Mouse (Mus musculus): ENCODE measurements around the gene Mrps12. TPM values are rescaled to one million over a fixed set of nuclear protein-coding genes. Genes with fewer than 3 reads are reported as not detected.

Gene Mrps12
- polyA plus RNA-seq, 1 experiment from 2014 or later: 144 TPM

GRCm38 (mm10) chr7:28774164-28774563 is 32.5 kb upstream of the Mrps12 start:
- H3K4me3 ChIP-seq (replicated peaks): no peak overlapping the region
- H3K27ac ChIP-seq: no peak overlapping the region; the same call in 1 of the 2 replicates
- WGBS: 66% methylated on average over 12 of the region's 12 CpGs
- no peak overlapping the region for H3K4me2 ChIP-seq
- H3K36me3 ChIP-seq: 0 out of 2 replicates have a peak, but pooled peaks cover 4% of the 10 kb centered on the region
- ATAC-seq (replicated peaks; ENCODE audit: low FRiP score): no peak
- peaks cover 13% of the 10 kb centered on the region; the same call in 1 of the 2 replicates for H3K4me1 ChIP-seq
- no peaks in the 10 kb centered on the region for H3K27me3 ChIP-seq
- H3K9ac ChIP-seq: no peak overlapping the region
- H3K9me3 ChIP-seq (replicated peaks): no peaks in the 10 kb centered on the region

- H3K27ac ChIP-seq: no peak overlapping the region
- no peak overlapping the region for H3K4me3 ChIP-seq (replicated peaks)
- no peak overlapping the region for H3K9ac ChIP-seq
- 43% methylated on average over 3 of the region's 3 CpGs for WGBS
- no peak for ATAC-seq (replicated peaks; ENCODE audit: low FRiP score)
- no peaks in the 10 kb centered on the region for H3K9me3 ChIP-seq (replicated peaks)
- no peaks in the 10 kb centered on the region for H3K27me3 ChIP-seq
- 0 out of 2 replicates have a peak, but pooled peaks cover 4% of the 10 kb centered on the region for H3K36me3 ChIP-seq
- H3K4me1 ChIP-seq: peaks cover 13% of the 10 kb centered on the region; the same call in 1 of the 2 replicates
- H3K4me2 ChIP-seq: no peak overlapping the region
Observed at GRCm38 (mm10) chr7:28773163-28773562, 31.5 kb upstream of the Mrps12 start.

DNA sequence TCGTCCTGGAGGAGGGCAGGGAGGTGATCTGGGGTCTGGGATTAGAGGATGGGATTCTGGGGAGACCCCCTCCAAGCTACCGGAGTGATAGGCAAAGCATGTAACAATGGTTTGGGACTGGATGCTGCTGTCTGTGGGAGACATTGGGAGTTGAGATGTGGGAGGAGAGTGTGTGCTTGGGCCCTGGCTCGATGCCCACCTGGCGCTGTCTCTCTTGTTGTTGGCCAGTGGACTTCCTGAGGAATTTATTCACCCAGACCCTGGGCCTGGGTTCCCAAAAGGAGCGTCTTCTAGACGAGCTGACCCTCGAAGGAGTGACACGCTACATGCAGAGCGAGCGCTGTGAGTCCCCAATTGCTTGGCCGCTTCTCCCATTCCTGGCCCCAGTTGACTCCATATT is 30.2 kb upstream of the Mrps12 start:
- Histone ChIP-seq H3K4me2 (no peak overlapping the region), H3K27ac (no peak overlapping the region), H3K9ac (no peak overlapping the region), H3K27me3 (no peaks in the 10 kb centered on the region), H3K9me3 (replicated peaks) (no peaks in the 10 kb centered on the region), H3K4me3 (replicated peaks) (no peak overlapping the region), H3K4me1 (peaks cover 25% of the 10 kb centered on the region), H3K36me3 (no peaks in the 10 kb centered on the region)
- ATAC-seq (replicated peaks; ENCODE audit: low FRiP score): no peak
- WGBS: 88% methylated on average over 11 of the region's 11 CpGs

DNA sequence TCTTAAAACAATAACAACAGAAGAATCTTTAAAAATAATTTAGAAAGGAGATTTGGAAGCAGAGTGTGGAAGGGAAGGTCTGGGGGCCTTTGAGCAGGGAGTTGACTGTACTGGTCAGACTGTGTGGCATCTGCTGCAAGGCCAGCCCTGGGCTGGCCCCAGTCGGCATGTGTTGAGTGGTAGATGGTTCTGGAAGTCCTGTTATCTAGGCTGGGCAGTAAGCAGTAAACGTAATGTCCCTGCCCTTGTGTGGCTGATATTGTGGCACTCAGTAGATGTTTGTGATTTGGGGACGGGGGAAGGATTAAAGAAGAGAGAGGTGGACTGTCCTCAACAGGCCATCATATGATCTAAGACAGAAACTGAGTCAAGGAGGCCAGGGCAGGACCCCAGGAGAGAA is 28.7 kb upstream of the Mrps12 start:
- 81% methylated on average over 3 of the region's 3 CpGs for WGBS
- ATAC-seq (replicated peaks; ENCODE audit: low FRiP score): no peak
- no peak overlapping the region for H3K9ac ChIP-seq
- no peaks in the 10 kb centered on the region for H3K9me3 ChIP-seq (replicated peaks)
- no peaks in the 10 kb centered on the region for H3K36me3 ChIP-seq
- no peak overlapping the region for H3K4me2 ChIP-seq
- H3K27ac ChIP-seq: no peak overlapping the region
- no peak overlapping the region for H3K4me3 ChIP-seq (replicated peaks)
- H3K4me1 ChIP-seq: peaks cover 23% of the 10 kb centered on the region
- H3K27me3 ChIP-seq: no peaks in the 10 kb centered on the region

DNA sequence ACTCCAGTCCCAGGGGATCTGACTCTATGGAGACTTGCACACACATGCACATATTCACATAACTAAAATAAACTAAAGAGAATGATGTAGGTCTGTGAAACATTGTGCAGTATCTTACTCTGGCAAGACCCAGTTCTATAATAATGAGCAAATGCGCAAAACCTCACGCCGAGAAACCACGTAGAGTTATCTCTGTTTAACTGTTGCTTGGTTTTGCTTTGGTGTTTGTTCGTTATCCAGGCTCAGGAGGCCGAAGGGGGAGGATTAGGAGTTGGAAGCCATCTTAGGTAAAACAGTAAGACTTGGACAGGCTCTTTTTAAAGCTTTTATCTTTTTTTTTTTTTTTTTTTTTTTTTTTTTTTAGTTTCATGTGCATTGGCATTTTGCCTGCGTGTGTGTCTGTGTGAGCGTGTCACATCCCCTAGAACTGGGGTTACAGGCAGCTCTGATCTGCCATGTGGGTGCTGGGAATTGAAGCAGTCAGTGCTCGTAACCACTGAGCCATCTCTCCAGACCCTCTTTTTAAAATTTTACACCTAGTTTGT is 27.9 kb upstream of the Mrps12 start:
- ATAC-seq (replicated peaks; ENCODE audit: low FRiP score): no peak
- no peak overlapping the region for H3K4me2 ChIP-seq
- H3K27me3 ChIP-seq: no peaks in the 10 kb centered on the region
- no peaks in the 10 kb centered on the region for H3K36me3 ChIP-seq
- no peak overlapping the region for H3K9ac ChIP-seq
- no peaks in the 10 kb centered on the region for H3K9me3 ChIP-seq (replicated peaks)
- no peak overlapping the region for H3K4me3 ChIP-seq (replicated peaks)
- H3K27ac ChIP-seq: no peak overlapping the region
- 92% methylated on average over 9 of the region's 9 CpGs for WGBS
- H3K4me1 ChIP-seq: peaks cover 31% of the 10 kb centered on the region

DNA sequence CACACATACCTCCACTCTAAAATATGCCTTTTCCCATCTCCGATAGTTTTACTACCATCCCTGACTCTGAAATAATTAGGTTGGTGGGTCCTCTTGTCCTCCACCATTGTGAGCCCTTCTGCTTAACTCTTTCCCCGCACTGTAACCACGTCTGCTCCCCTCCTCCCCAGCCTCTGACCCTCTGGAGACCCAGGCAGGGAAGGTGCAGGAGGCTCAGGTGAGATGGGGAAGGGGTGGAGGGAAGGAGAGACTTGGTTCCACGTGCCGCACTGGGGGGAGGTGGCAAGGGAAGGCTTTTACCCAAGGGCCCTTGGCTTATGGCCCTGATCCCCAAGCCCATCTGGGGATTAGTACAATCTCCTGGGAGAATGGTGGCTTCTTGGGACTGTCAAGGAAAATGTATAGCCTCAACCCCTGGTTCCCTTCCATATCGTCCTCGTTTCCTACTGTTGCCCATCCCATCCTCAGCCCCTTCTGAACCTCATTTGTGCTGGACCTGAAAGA is 25.9 kb upstream of the Mrps12 start, which contains the start of gene Nfkbib:
TSS of gene Nfkbib (minus strand) at position 51 of the 504 bp plus-strand sequence.
- H3K4me2 ChIP-seq: peak within 1 kb of the TSS; percentile 69
- H3K36me3 ChIP-seq: peaks cover under 1% of the 10 kb centered on the region; the same call in 1 of the 2 replicates
- 67% methylated on average over 7 of the region's 7 CpGs for WGBS
- no peaks in the 10 kb centered on the region for H3K27me3 ChIP-seq
- 0 out of 2 replicates have a peak within 1 kb of the TSS, but pooled peaks have one; percentile 3 for H3K27ac ChIP-seq
- no peak for ATAC-seq (replicated peaks; ENCODE audit: low FRiP score)
- H3K9ac ChIP-seq: peak within 1 kb of the TSS; percentile 69
- H3K4me1 ChIP-seq: peaks cover 25% of the 10 kb centered on the region
- peak within 1 kb of the TSS; percentile 84 for H3K4me3 ChIP-seq (replicated peaks)
- no peaks in the 10 kb centered on the region for H3K9me3 ChIP-seq (replicated peaks)

DNA sequence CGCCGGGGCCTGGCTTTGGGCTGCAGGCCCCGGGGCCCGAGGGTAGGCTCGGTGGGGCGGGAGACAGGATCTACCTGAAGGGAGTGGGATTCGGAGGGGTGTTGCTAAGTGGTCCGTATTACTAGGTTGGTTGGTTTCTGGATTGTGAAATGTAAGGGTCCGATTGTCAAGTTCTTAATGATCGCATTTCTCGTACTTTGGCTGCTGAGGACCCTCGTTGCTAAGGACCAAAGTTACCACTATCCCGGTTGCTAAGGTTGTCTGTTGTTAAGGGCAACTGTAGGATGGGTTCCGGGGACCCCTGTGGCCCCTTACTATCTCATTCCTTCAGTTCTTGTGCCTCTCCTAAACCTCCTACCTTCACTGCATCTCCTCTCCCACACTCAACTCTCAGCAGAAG is 25.3 kb upstream of the Mrps12 start:
- no peak for ATAC-seq (replicated peaks; ENCODE audit: low FRiP score)
- Histone ChIP-seq H3K4me2 (peak overlapping the region; percentile 64), H3K4me1 (peaks cover 25% of the 10 kb centered on the region), H3K4me3 (replicated peaks) (peak overlapping the region; percentile 84), H3K27ac (0 out of 2 replicates have a peak overlapping the region, but pooled peaks have one; percentile 3), H3K9ac (peak overlapping the region; percentile 69), H3K36me3 (peaks cover 5% of the 10 kb centered on the region), H3K9me3 (replicated peaks) (no peaks in the 10 kb centered on the region), H3K27me3 (no peaks in the 10 kb centered on the region)
- 6% methylated on average over 14 of the region's 14 CpGs for WGBS

- peak within 1 kb of the TSS; percentile 69 for H3K9ac ChIP-seq
- ATAC-seq (replicated peaks; ENCODE audit: low FRiP score): peak; percentile 98
- WGBS: under 1% methylated on average over 45 of the region's 45 CpGs
- H3K36me3 ChIP-seq: peaks cover 11% of the 10 kb centered on the region
- H3K4me2 ChIP-seq: peak within 1 kb of the TSS; percentile 69
- H3K4me3 ChIP-seq (replicated peaks): peak within 1 kb of the TSS; percentile 84
- H3K4me1 ChIP-seq: peaks cover 25% of the 10 kb centered on the region
- H3K27ac ChIP-seq: 0 out of 2 replicates have a peak within 1 kb of the TSS, but pooled peaks have one; percentile 29
- H3K9me3 ChIP-seq (replicated peaks): no peaks in the 10 kb centered on the region
- H3K27me3 ChIP-seq: no peaks in the 10 kb centered on the region
Observed at GRCm38 (mm10) chr7:28766173-28766879, 24.7 kb upstream of the Mrps12 start, which contains the start of gene Sirt2. Sirt2 (plus strand) TSS chr7:28766735.

DNA sequence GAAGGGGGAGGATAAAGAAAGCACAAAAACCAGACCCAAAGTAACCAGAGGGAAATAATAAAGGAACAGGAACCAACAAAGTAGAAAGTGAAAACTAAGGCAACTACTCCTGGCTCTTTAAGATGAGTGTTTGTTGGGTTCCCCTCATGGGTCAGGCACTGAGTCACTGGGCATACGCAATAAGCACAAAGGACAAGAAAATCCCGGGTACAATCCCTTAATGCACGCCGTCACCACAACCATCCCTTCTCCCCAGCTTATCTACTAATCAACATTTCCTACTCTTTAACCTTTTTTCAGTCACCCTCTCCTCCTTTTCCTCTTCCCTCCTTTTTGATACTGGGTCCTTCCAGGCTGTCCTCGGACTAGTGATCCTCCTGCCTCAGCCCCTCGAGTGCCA is 23.6 kb upstream of the Mrps12 start:
- no peak overlapping the region for H3K27ac ChIP-seq
- no peaks in the 10 kb centered on the region for H3K9me3 ChIP-seq (replicated peaks)
- peak overlapping the region; percentile 69 for H3K4me2 ChIP-seq
- H3K27me3 ChIP-seq: no peaks in the 10 kb centered on the region
- peaks cover 22% of the 10 kb centered on the region for H3K36me3 ChIP-seq
- H3K9ac ChIP-seq: no peak overlapping the region
- peaks cover 25% of the 10 kb centered on the region for H3K4me1 ChIP-seq
- ATAC-seq (replicated peaks; ENCODE audit: low FRiP score): no peak
- peak overlapping the region; percentile 84 for H3K4me3 ChIP-seq (replicated peaks)
- 89% methylated on average over 6 of the region's 6 CpGs for WGBS

DNA sequence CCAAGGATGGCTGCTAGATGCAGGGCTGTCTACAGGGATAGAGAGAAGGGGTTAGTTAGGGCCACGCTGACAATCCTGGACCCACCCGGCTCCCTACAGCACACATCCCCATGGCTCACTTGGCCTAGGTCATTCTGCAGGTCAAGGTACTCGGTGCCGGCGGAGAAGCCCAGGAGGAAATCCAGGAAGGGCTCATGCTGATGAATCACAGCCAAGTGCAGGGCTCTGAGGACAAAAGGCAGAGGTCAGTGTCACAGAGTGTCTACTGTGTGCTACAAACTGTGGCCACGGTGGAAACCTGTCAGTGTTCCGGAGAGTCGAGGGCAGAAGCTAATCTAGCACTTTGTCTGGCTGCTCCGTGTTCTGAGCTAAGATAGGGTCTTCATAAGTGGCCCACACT is 20.3 kb upstream of the Mrps12 start:
- Histone ChIP-seq H3K9me3 (replicated peaks) (no peaks in the 10 kb centered on the region), H3K4me3 (replicated peaks) (no peak overlapping the region), H3K9ac (no peak overlapping the region), H3K27ac (no peak overlapping the region), H3K27me3 (peaks cover 2% of the 10 kb centered on the region; the same call in 1 of the 2 replicates), H3K36me3 (peaks cover 44% of the 10 kb centered on the region), H3K4me1 (peaks cover 13% of the 10 kb centered on the region), H3K4me2 (no peak overlapping the region)
- no peak for ATAC-seq (replicated peaks; ENCODE audit: low FRiP score)
- 82% methylated on average over 9 of the region's 9 CpGs for WGBS

DNA sequence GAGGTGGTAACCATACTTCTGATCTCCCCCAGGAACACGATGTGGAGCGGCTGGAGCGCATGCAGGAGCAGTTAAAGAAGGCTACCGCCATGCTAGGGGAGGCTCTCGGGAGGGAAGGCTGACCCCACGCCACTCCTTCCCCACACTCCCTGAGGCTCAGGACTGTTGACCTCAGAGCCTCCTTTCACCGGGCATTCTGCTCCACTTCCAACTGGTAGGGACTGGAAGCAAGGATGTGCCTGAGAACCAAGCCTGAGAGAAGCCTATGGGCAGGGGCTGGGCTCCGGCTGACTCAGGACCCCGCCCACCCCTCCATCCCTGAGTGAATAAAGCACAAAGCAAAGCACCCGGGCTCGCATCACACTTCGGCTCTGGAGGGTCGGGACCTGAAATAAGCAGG is 17.0 kb upstream of the Mrps12 start:
- Histone ChIP-seq H3K4me2 (no peak overlapping the region), H3K9me3 (replicated peaks) (no peaks in the 10 kb centered on the region), H3K9ac (no peak overlapping the region), H3K36me3 (peaks cover 46% of the 10 kb centered on the region), H3K27ac (no peak overlapping the region), H3K4me3 (replicated peaks) (no peak overlapping the region), H3K27me3 (peaks cover 21% of the 10 kb centered on the region), H3K4me1 (peaks cover 8% of the 10 kb centered on the region)
- 78% methylated on average over 13 of the region's 13 CpGs for WGBS
- ATAC-seq (replicated peaks; ENCODE audit: low FRiP score): no peak

DNA sequence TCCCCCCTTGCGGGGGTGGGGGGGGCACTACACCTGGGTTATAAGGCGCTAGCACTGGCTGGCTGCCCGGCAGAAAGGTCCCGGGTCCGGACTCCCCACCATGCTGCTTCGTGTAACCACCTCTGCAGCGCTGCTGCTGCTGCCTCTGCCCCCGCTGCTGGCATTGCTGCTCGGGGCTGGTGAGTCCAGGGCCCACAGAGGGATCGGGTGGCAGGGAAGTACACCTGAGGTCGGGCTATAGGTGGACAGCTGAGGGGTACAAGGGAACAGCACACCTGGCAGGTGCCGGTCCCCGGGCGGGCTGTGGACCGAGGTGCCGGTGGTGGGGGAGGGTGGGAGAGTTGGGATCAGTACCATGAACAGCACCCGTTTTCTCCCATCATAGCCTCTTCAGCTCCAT is 14.5 kb upstream of the Mrps12 start, which contains the start of gene Ccer2:
TSS of gene Ccer2 (plus strand) at position 96 of the 400 bp plus-strand sequence.
- peak within 1 kb of the TSS; percentile 40 for H3K4me2 ChIP-seq
- 0 out of 2 replicates have a peak within 1 kb of the TSS, but pooled peaks have one; percentile 5 for H3K4me3 ChIP-seq (replicated peaks)
- H3K9ac ChIP-seq: no peak within 1 kb of the TSS
- WGBS: 1% methylated on average over 17 of the region's 17 CpGs
- peaks cover 47% of the 10 kb centered on the region for H3K36me3 ChIP-seq
- peaks cover 8% of the 10 kb centered on the region for H3K4me1 ChIP-seq
- no peaks in the 10 kb centered on the region for H3K9me3 ChIP-seq (replicated peaks)
- ATAC-seq (replicated peaks; ENCODE audit: low FRiP score): 0 out of 2 replicates have a peak, but pooled peaks have one; percentile 46
- peaks cover 21% of the 10 kb centered on the region for H3K27me3 ChIP-seq
- H3K27ac ChIP-seq: no peak within 1 kb of the TSS
